8 mouse cellular contexts compared by ENCODE assay signal in genomic region chr15:82128398-82128797, GRCm38 (mm10). TPM values are rescaled to one million over a fixed set of nuclear protein-coding genes. Genes with fewer than 3 reads are reported as not detected.
DNase-seq lines count a peak whose midpoint lies in the region; ATAC-seq and TF ChIP-seq lines count a peak whose summit lies in the region.

No protein-coding gene starts in this region.

- H3K27ac ChIP-seq in left cerebral cortex, adult 2 months: peak overlapping the region; percentile 85; the same call in 1 of the 2 replicates
- no peak overlapping the region for H3K27ac ChIP-seq in hindbrain, embryonic 11.5 days (ENCODE audit: low read depth, low read length)
- H3K27ac ChIP-seq in midbrain, embryonic 12.5 days (replicated peaks): no peak overlapping the region

- WGBS in hindbrain, embryonic 11.5 days: under 1% methylated on average over 5 of the region's 5 CpGs
- 3% methylated on average over 5 of the region's 5 CpGs for WGBS in midbrain, embryonic 12.5 days

- H3K36me3 ChIP-seq in hindbrain, embryonic 11.5 days (ENCODE audit: control insufficient read depth, insufficient read depth, low read length): no peaks in the 10 kb centered on the region
- H3K36me3 ChIP-seq in midbrain, embryonic 12.5 days: peaks cover 10% of the 10 kb centered on the region; the same call in 1 of the 2 replicates

- H3K4me2 ChIP-seq in hindbrain, embryonic 11.5 days (replicated peaks; ENCODE audit: low read depth, low read length): peak overlapping the region; percentile 94
- peak overlapping the region; percentile 93 for H3K4me2 ChIP-seq in midbrain, embryonic 12.5 days (replicated peaks)

- no peak for DNase-seq in left cerebral cortex, adult 2 months (ENCODE audit: extremely low spot score in 1 of 2, low spot score in 2 of 2)
- DNase-seq in left cerebral cortex, adult 18-20 months (ENCODE audit: low spot score in 2 of 2): no peak
- peak; percentile 34 for DNase-seq in c-Kit-positive CD71-positive TER-119-negative erythroid progenitor cells, embryonic 14.5 days (ENCODE audit: low read depth)
- DNase-seq in hindbrain, embryonic 11.5 days (ENCODE audit: low spot score): peak; percentile 31
- DNase-seq in left cerebral cortex, postnatal 10 days (ENCODE audit: extremely low spot score in 1 of 2, low spot score in 2 of 2): no peak
- no peak for DNase-seq in right cerebral cortex, postnatal 36 days (ENCODE audit: low spot score in 2 of 2)
- DNase-seq in layer of hippocampus, adult 9-10 months (ENCODE audit: low spot score): no peak

- TF ChIP-seq CTCF in left cerebral cortex, adult 2 months (IDR thresholded peaks at IDR 0.05): no peak

- peak overlapping the region; percentile 70 for H3K4me3 ChIP-seq in left cerebral cortex, adult 2 months
- H3K4me3 ChIP-seq in hindbrain, embryonic 11.5 days (ENCODE audit: low read depth, low read length): peak overlapping the region; percentile 77
- H3K4me3 ChIP-seq in midbrain, embryonic 12.5 days: peak overlapping the region; percentile 61

- H3K9ac ChIP-seq in hindbrain, embryonic 11.5 days (ENCODE audit: low read depth, low read length): peak overlapping the region; percentile 84
- peak overlapping the region; percentile 66 for H3K9ac ChIP-seq in midbrain, embryonic 12.5 days (replicated peaks)

- intact Hi-C loops in left cerebral cortex, adult 2 months (cut with DNase I): no loop called here
- intact Hi-C loops in left cerebral cortex, postnatal 10 days (cut with DNase I): loop anchor here (5.0 kb wide), 1 partner anchor 61 kb away; the partner anchor contains the start of gene Mei1

- H3K9me3 ChIP-seq in hindbrain, embryonic 11.5 days (ENCODE audit: control insufficient read depth, low read length): no peaks in the 10 kb centered on the region
- no peaks in the 10 kb centered on the region for H3K9me3 ChIP-seq in midbrain, embryonic 12.5 days

- H3K4me1 ChIP-seq in hindbrain, embryonic 11.5 days (replicated peaks; ENCODE audit: control insufficient read depth, insufficient read depth, low read length): peaks cover 2% of the 10 kb centered on the region
- peaks cover 18% of the 10 kb centered on the region for H3K4me1 ChIP-seq in midbrain, embryonic 12.5 days

- H3K27me3 ChIP-seq in hindbrain, embryonic 11.5 days (ENCODE audit: control insufficient read depth, insufficient read depth, low read length): no peaks in the 10 kb centered on the region
- peaks cover 9% of the 10 kb centered on the region for H3K27me3 ChIP-seq in midbrain, embryonic 12.5 days

- ATAC-seq in hindbrain, embryonic 11.5 days (ENCODE audit: low FRiP score): no peak
- ATAC-seq in midbrain, embryonic 12.5 days (ENCODE audit: low FRiP score, low read depth): no peak

RNA-seq across cellular contexts. Expression of gene Ccdc134, which starts 0.7 kb away (rescaled TPM):
- 10 to 100 TPM; 11.2 to 18.3 TPM for total RNA-seq in left cerebral cortex, adult 2 months (2021)
- 10 to 100 TPM; 11.1 to 12.6 TPM for total RNA-seq in left cerebral cortex, adult 18-20 months (2021)
- 17.0 and 17.2 TPM in 2 replicates for polyA plus RNA-seq in hindbrain, embryonic 11.5 days (2014; fragmentation: Nextera tagmentation; extraction: Ambion mirVana)
- polyA plus RNA-seq in midbrain, embryonic 12.5 days (2016; fragmentation: Nextera tagmentation; extraction: Ambion mirVana): 17.3 and 18.3 TPM in 2 replicates
- 10 to 100 TPM in 1 of 2 experiments, 1 to 10 TPM in 1; 7.4 to 10.2 TPM for total RNA-seq in left cerebral cortex, postnatal 10 days (2021)

RNA-seq across cellular contexts. Expression of gene Srebf2, which starts 18.6 kb away (rescaled TPM):
- 100 to 1,000 TPM; 187 to 202 TPM for total RNA-seq in left cerebral cortex, adult 2 months (2021)
- 100 to 1,000 TPM; 213 to 223 TPM for total RNA-seq in left cerebral cortex, adult 18-20 months (2021)
- 143 and 144 TPM in 2 replicates for polyA plus RNA-seq in hindbrain, embryonic 11.5 days (2014; fragmentation: Nextera tagmentation; extraction: Ambion mirVana)
- 274 and 276 TPM in 2 replicates for polyA plus RNA-seq in midbrain, embryonic 12.5 days (2016; fragmentation: Nextera tagmentation; extraction: Ambion mirVana)
- total RNA-seq in left cerebral cortex, postnatal 10 days (2021): 100 to 1,000 TPM; 202 to 204 TPM

RNA-seq across cellular contexts. Expression of gene Mei1, which starts 58.6 kb away (rescaled TPM):
- total RNA-seq in left cerebral cortex, adult 2 months (2021): 1 to 10 TPM; 4.0 to 4.5 TPM
- total RNA-seq in left cerebral cortex, adult 18-20 months (2021): 1 to 10 TPM; 3.7 to 4.0 TPM
- not detected in 2 replicates for polyA plus RNA-seq in hindbrain, embryonic 11.5 days (2014; fragmentation: Nextera tagmentation; extraction: Ambion mirVana)
- polyA plus RNA-seq in midbrain, embryonic 12.5 days (2016; fragmentation: Nextera tagmentation; extraction: Ambion mirVana): 0.05 and 0.08 TPM in 2 replicates
- under 1 TPM; 0.32 to 0.39 TPM for total RNA-seq in left cerebral cortex, postnatal 10 days (2021)

Comparison
In these comparisons a context has a peak if more than half of its experiments do, and no peak if none do; other contexts are left out.
1. DNase-seq: peak in c-Kit-positive CD71-positive TER-119-negative erythroid progenitor cells, embryonic 14.5 days (single experiment) and hindbrain, embryonic 11.5 days (single experiment); none in left cerebral cortex, adult 2 months (0 of 2), left cerebral cortex, adult 18-20 months (0 of 2), left cerebral cortex, postnatal 10 days (0 of 2), right cerebral cortex, postnatal 36 days (0 of 2) and layer of hippocampus, adult 9-10 months (single experiment).
2. Peak in every context shown above with its lines, with median percentiles within 50 percentile points of each other: H3K4me3 ChIP-seq.